ENCODE assay signal across 8 mouse cellular contexts in genomic region chr11:119090961-119091597, GRCm38 (mm10). TPM values are rescaled to one million over a fixed set of nuclear protein-coding genes. Genes with fewer than 3 reads are reported as not detected.
DNase-seq lines count a peak whose midpoint lies in the region; ATAC-seq and TF ChIP-seq lines count a peak whose summit lies in the region.

No protein-coding gene starts in this region.

- peak; percentile 16; the same call in 1 of the 2 replicates for TF ChIP-seq CTCF in thymus, adult 2 months (IDR thresholded peaks at IDR 0.05; ENCODE audit: borderline replicate concordance, control insufficient read depth, extremely low read depth, insufficient read depth, low read length, poor library complexity)
- TF ChIP-seq CTCF in hindbrain, postnatal 0 days (IDR thresholded peaks at IDR 0.05; ENCODE audit: low read depth), result no peak

- no peaks in the 10 kb centered on the region for H3K36me3 ChIP-seq in thymus, adult 2 months (ENCODE audit: control insufficient read depth, insufficient read depth, low read length)
- H3K36me3 ChIP-seq in hindbrain, postnatal 0 days (ENCODE audit: insufficient read depth, low read length), result no peaks in the 10 kb centered on the region
- H3K36me3 ChIP-seq in liver, embryonic 13.5 days, result no peaks in the 10 kb centered on the region
- H3K36me3 ChIP-seq in neural tube, embryonic 13.5 days, result no peaks in the 10 kb centered on the region

- ATAC-seq in hindbrain, postnatal 0 days, result peak; percentile 36; the same call in 1 of the 2 replicates
- ATAC-seq in liver, embryonic 13.5 days (ENCODE audit: low read depth), result peak; percentile 47
- peak; percentile 49 for ATAC-seq in neural tube, embryonic 13.5 days (ENCODE audit: low read depth)

- H3K9me3 ChIP-seq in hindbrain, postnatal 0 days (ENCODE audit: low read length), result no peaks in the 10 kb centered on the region
- H3K9me3 ChIP-seq in liver, embryonic 13.5 days (replicated peaks), result no peaks in the 10 kb centered on the region
- no peaks in the 10 kb centered on the region for H3K9me3 ChIP-seq in neural tube, embryonic 13.5 days

- peak overlapping the region; percentile 62 for H3K9ac ChIP-seq in hindbrain, postnatal 0 days (replicated peaks; ENCODE audit: low read length)
- peak overlapping the region; percentile 53; the same call in 1 of the 2 replicates for H3K9ac ChIP-seq in liver, embryonic 13.5 days
- H3K9ac ChIP-seq in neural tube, embryonic 13.5 days, result peak overlapping the region; percentile 78

- H3K27me3 ChIP-seq in thymus, adult 2 months (ENCODE audit: control insufficient read depth, insufficient read depth, low read length), result peaks cover 22% of the 10 kb centered on the region
- peaks cover 18% of the 10 kb centered on the region for H3K27me3 ChIP-seq in hindbrain, postnatal 0 days (ENCODE audit: insufficient read depth, low read length)
- peaks cover 95% of the 10 kb centered on the region for H3K27me3 ChIP-seq in liver, embryonic 13.5 days
- H3K27me3 ChIP-seq in neural tube, embryonic 13.5 days, result peaks cover 68% of the 10 kb centered on the region

- H3K4me3 ChIP-seq in thymus, adult 2 months (ENCODE audit: control insufficient read depth, insufficient read depth, low read length), result peak overlapping the region; percentile 19
- peak overlapping the region; percentile 57 for H3K4me3 ChIP-seq in hindbrain, postnatal 0 days (ENCODE audit: low read length)
- H3K4me3 ChIP-seq in liver, embryonic 13.5 days (replicated peaks), result peak overlapping the region; percentile 47
- H3K4me3 ChIP-seq in neural tube, embryonic 13.5 days, result peak overlapping the region; percentile 51

- H3K27ac ChIP-seq in thymus, adult 2 months (ENCODE audit: control insufficient read depth, insufficient read depth, low read length), result no peak overlapping the region
- H3K27ac ChIP-seq in hindbrain, postnatal 0 days, result 0 out of 2 replicates have a peak overlapping the region, but pooled peaks have one; percentile 28
- no peak overlapping the region for H3K27ac ChIP-seq in liver, embryonic 13.5 days
- peak overlapping the region; percentile 33; the same call in 1 of the 2 replicates for H3K27ac ChIP-seq in neural tube, embryonic 13.5 days (replicated peaks)

- TF ChIP-seq POLR2A in thymus, adult 2 months (IDR thresholded peaks at IDR 0.05; ENCODE audit: control insufficient read depth, extremely low read depth, insufficient read depth, low read length, poor library complexity), result 0 out of 2 replicates have a peak, but pooled peaks have one; percentile 8

- no peak for DNase-seq in thymus, adult 2 months
- DNase-seq in thymus, adult 18-20 months, result no peak
- peak; percentile 52 for DNase-seq in cerebellum, adult 9-11 months
- peak; percentile 75 for DNase-seq in gastrocnemius, postnatal 10 days
- DNase-seq in hindbrain, postnatal 0 days (ENCODE audit: low spot score), result peak; percentile 78
- DNase-seq in liver, embryonic 13.5 days, result no peak
- no peak for DNase-seq in frontal cortex, postnatal 25 days (ENCODE audit: low spot score in 2 of 2)

- H3K4me2 ChIP-seq in hindbrain, postnatal 0 days (ENCODE audit: low read depth, low read length), result peak overlapping the region; percentile 88
- peak overlapping the region; percentile 60 for H3K4me2 ChIP-seq in liver, embryonic 13.5 days
- peak overlapping the region; percentile 93 for H3K4me2 ChIP-seq in neural tube, embryonic 13.5 days

- WGBS in thymus, adult 2 months, result 2% methylated on average over 41 of the region's 42 CpGs
- WGBS in hindbrain, postnatal 0 days, result 1% methylated on average over 39 of the region's 42 CpGs
- under 1% methylated on average over 42 of the region's 42 CpGs for WGBS in liver, embryonic 13.5 days (ENCODE audit: insufficient replicate concordance)
- under 1% methylated on average over 40 of the region's 42 CpGs for WGBS in neural tube, embryonic 13.5 days

- peaks cover 50% of the 10 kb centered on the region for H3K4me1 ChIP-seq in thymus, adult 2 months (replicated peaks; ENCODE audit: control insufficient read depth, insufficient read depth, low read length)
- H3K4me1 ChIP-seq in hindbrain, postnatal 0 days (ENCODE audit: insufficient read depth, low read length), result peaks cover 22% of the 10 kb centered on the region
- H3K4me1 ChIP-seq in liver, embryonic 13.5 days (replicated peaks), result peaks cover 39% of the 10 kb centered on the region
- H3K4me1 ChIP-seq in neural tube, embryonic 13.5 days (replicated peaks), result peaks cover 43% of the 10 kb centered on the region

RNA-seq across cellular contexts. Expression of gene Cbx4, which starts 5.1 kb away (rescaled TPM):
- 54.7 and 56.8 TPM in 2 replicates for polyA plus RNA-seq in thymus, adult 2 months (2012; rRNA removed)
- 1 to 10 TPM; 6.2 to 9.1 TPM for total RNA-seq in gastrocnemius, postnatal 10 days (2021)
- 33.6 and 41.3 TPM in 2 replicates for total RNA-seq in hindbrain, postnatal 0 days (2014; rRNA removed)
- 22.4 and 23.7 TPM in 2 replicates for polyA plus RNA-seq in hindbrain, postnatal 0 days (2015; fragmentation: Nextera tagmentation; extraction: Ambion mirVana)
- polyA plus RNA-seq in liver, embryonic 13.5 days (2015; fragmentation: Nextera tagmentation; extraction: Ambion mirVana), result 2.0 and 2.4 TPM in 2 replicates
- polyA plus RNA-seq in neural tube, embryonic 13.5 days (2015; fragmentation: Nextera tagmentation; extraction: Ambion mirVana), result 14.8 and 16.5 TPM in 2 replicates

RNA-seq across cellular contexts. Expression of gene Cbx8, which starts 50.3 kb away (rescaled TPM):
- polyA plus RNA-seq in thymus, adult 2 months (2012; rRNA removed), result 8.1 and 8.2 TPM in 2 replicates
- total RNA-seq in gastrocnemius, postnatal 10 days (2021), result 1 to 10 TPM; 2.3 to 4.7 TPM
- 10.0 and 11.4 TPM in 2 replicates for total RNA-seq in hindbrain, postnatal 0 days (2014; rRNA removed)
- polyA plus RNA-seq in hindbrain, postnatal 0 days (2015; fragmentation: Nextera tagmentation; extraction: Ambion mirVana), result 6.5 and 7.6 TPM in 2 replicates
- polyA plus RNA-seq in liver, embryonic 13.5 days (2015; fragmentation: Nextera tagmentation; extraction: Ambion mirVana), result 2.4 and 2.8 TPM in 2 replicates
- polyA plus RNA-seq in neural tube, embryonic 13.5 days (2015; fragmentation: Nextera tagmentation; extraction: Ambion mirVana), result 7.0 and 8.5 TPM in 2 replicates

Comparison
In these comparisons a context has a peak if more than half of its experiments do, and no peak if none do; other contexts are left out.
1. DNase-seq: peak in cerebellum, adult 9-11 months (single experiment), gastrocnemius, postnatal 10 days (single experiment) and hindbrain, postnatal 0 days (single experiment); none in thymus, adult 2 months (single experiment), thymus, adult 18-20 months (0 of 2), liver, embryonic 13.5 days (single experiment) and frontal cortex, postnatal 25 days (0 of 2).
2. H3K27ac ChIP-seq: peak in hindbrain, postnatal 0 days (single experiment) and neural tube, embryonic 13.5 days (single experiment); none in thymus, adult 2 months (single experiment) and liver, embryonic 13.5 days (single experiment).
3. Peak in every context shown above with its lines, with median percentiles within 50 percentile points of each other: H3K4me3 ChIP-seq, ATAC-seq, H3K4me2 ChIP-seq and H3K9ac ChIP-seq.